Mouse (Mus musculus) central nervous system, embryonic 18 days (tissue): ENCODE results near the gene Btbd35f25. TPM values are rescaled to one million over a fixed set of nuclear protein-coding genes. Genes with fewer than 3 reads are reported as not detected.

Source experiments
- polyA plus RNA-seq: library from polyadenylated mRNA; depleted of rRNA; stranded (reverse); fragments of >200 nt; gene quantifications from 2 replicates; pipeline ENCODE4 v1.2.3, GENCODE M21; 2012; rRNA removed

Btbd35f25 gene
- polyA plus RNA-seq: not detected in 2 replicates

DNA sequence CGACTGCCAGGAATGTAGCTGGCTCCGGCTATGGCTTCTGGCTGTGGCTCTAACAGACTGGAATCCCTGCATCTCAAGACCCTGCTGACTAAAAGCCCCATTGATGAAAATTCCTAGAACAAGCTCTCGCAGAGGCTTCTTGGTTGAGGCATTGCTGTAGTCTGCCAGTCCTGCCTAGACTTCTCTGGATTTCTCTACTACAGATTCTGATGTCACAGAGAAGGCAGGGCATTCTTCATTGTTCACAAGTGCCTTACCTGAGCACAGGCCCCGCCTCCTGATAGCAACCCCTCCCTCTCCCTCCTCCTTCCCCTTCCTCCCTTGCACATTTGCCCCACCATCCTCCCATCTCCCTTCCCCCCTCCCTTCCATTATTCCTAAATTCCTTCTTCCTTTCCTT lies at the start of gene Btbd35f25:
Btbd35f25 (minus strand) TSS at position 101 of the 400 bp plus-strand sequence.

Other genes starting within 250 kb of the Btbd35f25 start
- not detected in 2 replicates for gene Gm21883, start 142.9 kb downstream of the Btbd35f25 start, polyA plus RNA-seq
- gene Spin2e, start 98.2 kb downstream of the Btbd35f25 start, polyA plus RNA-seq: not detected in 2 replicates
- not detected in 2 replicates for gene Gm21637, start 244.9 kb upstream of the Btbd35f25 start, polyA plus RNA-seq